Mouse (Mus musculus) kidney, postnatal 0 days (tissue): ENCODE results near the gene Esrrg. TPM values are rescaled to one million over a fixed set of nuclear protein-coding genes. Genes with fewer than 3 reads are reported as not detected.
A peak's percentile ranks its signal among the peaks of the same experiment; 100 is the strongest.

Experiments
- ATAC-seq: fragments of 200-750 bp; cut with Nextera tagmentation; replicated peaks from 2 replicates; pipeline ENCODE4 v1.8.0; 2017; ENCODE audit warnings: low read depth, moderate number of reproducible peaks, moderate TSS enrichment, moderate library complexity; ENCODE audit not compliant: low FRiP score
- DNase-seq: peaks from one replicate; pipeline ENCODE4 v3.0.0-alpha.2; 2016; ENCODE audit warnings: low spot score
- H3K27ac ChIP-seq: fragments of 300-500 bp; sonication (generic); 2 replicates; pipeline ENCODE4 v1.5.1; 2014; ENCODE audit warnings: mild to moderate bottlenecking
- H3K27me3 ChIP-seq: fragments of 300-500 bp; sonication (generic); 2 replicates; pipeline ENCODE4 v1.6.1; 2014; ENCODE audit warnings: low read length, mixed read lengths; ENCODE audit not compliant: insufficient read depth
- H3K36me3 ChIP-seq: fragments of 300-500 bp; sonication (generic); 2 replicates; pipeline ENCODE4 v1.6.1; 2014; ENCODE audit warnings: low read length, mixed read lengths; ENCODE audit not compliant: insufficient read depth
- H3K4me1 ChIP-seq: fragments of 300-500 bp; sonication (generic); replicated peaks from 2 replicates; pipeline ENCODE4 v1.6.1; 2014; ENCODE audit warnings: antibody characterized with exemption, low read length, mixed read lengths; ENCODE audit not compliant: insufficient read depth
- H3K4me2 ChIP-seq: fragments of 300-500 bp; sonication (generic); 2 replicates; pipeline ENCODE4 v1.6.1; 2014; ENCODE audit warnings: mild to moderate bottlenecking, low read length, moderate library complexity, mixed read lengths
- H3K4me3 ChIP-seq: fragments of 300-500 bp; sonication (generic); replicated peaks from 2 replicates; pipeline ENCODE4 v1.5.1; 2014; ENCODE audit warnings: low read depth, low read length
- H3K9ac ChIP-seq: fragments of 300-500 bp; sonication (generic); 2 replicates; pipeline ENCODE4 v1.6.1; 2014; ENCODE audit warnings: low read depth, low read length
- H3K9me3 ChIP-seq: fragments of 300-500 bp; sonication (generic); replicated peaks from 2 replicates; pipeline ENCODE4 v1.6.1; 2016; ENCODE audit warnings: low read length, inconsistent platforms, mixed read lengths
- CTCF ChIP-seq: IDR thresholded peaks from 2 replicates; pipeline ENCODE4 v1.5.1; 2016; ENCODE audit warnings: antibody characterized with exemption, low read depth, mild to moderate bottlenecking, moderate library complexity
- WGBS: fragments of 180-500 bp; shearing (Covaris S2); extraction: QIAGEN DNeasy Blood & Tissue Kit; methylation state at CpG from one replicate; pipeline ENCODE4 v1.1.7; 2014; 5-methylcytosine and 5-hydroxymethylcytosine counted together
- polyA plus RNA-seq: library from polyadenylated mRNA; unstranded; fragments of >200 nt; fragmentation: Nextera tagmentation; extraction: Ambion mirVana; gene quantifications from 2 replicates; pipeline ENCODE4 v1.2.1, GENCODE M21; 2015

Gene Esrrg
- polyA plus RNA-seq, 1 experiment from 2014 or later = 26.0 TPM

GRCm38 (mm10) chr1:187710434-187710948 lies 101.9 kb downstream of the Esrrg start:
- H3K9ac ChIP-seq = no peak overlapping the region
- no peaks in the 10 kb centered on the region for H3K4me1 ChIP-seq
- H3K36me3 ChIP-seq = no peaks in the 10 kb centered on the region
- DNase-seq = no peak
- no peaks in the 10 kb centered on the region for H3K27me3 ChIP-seq
- no peak overlapping the region for H3K27ac ChIP-seq
- no peak for TF ChIP-seq CTCF
- no peak overlapping the region for H3K4me3 ChIP-seq
- WGBS = 76% methylated on average over 8 of the region's 8 CpGs
- H3K9me3 ChIP-seq = no peaks in the 10 kb centered on the region
- ATAC-seq = no peak
- H3K4me2 ChIP-seq = no peak overlapping the region

- no peak for TF ChIP-seq CTCF
- H3K4me2 ChIP-seq = no peak overlapping the region
- no peak for DNase-seq
- H3K4me3 ChIP-seq = no peak overlapping the region
- H3K27ac ChIP-seq = no peak overlapping the region
- no peaks in the 10 kb centered on the region for H3K9me3 ChIP-seq
- no peak overlapping the region for H3K9ac ChIP-seq
- ATAC-seq = no peak
- no peaks in the 10 kb centered on the region for H3K27me3 ChIP-seq
- no peaks in the 10 kb centered on the region for H3K4me1 ChIP-seq
- H3K36me3 ChIP-seq = no peaks in the 10 kb centered on the region
- WGBS = 78% methylated on average over 3 of the region's 3 CpGs
These were observed 112.4 kb downstream of the Esrrg start for GRCm38 (mm10) chr1:187721035-187721434.

- no peaks in the 10 kb centered on the region for H3K36me3 ChIP-seq
- DNase-seq = no peak
- no peak overlapping the region for H3K4me2 ChIP-seq
- WGBS = 68% methylated on average over 9 of the region's 9 CpGs
- H3K27ac ChIP-seq = no peak overlapping the region
- H3K9me3 ChIP-seq = no peaks in the 10 kb centered on the region
- no peak overlapping the region for H3K4me3 ChIP-seq
- no peak overlapping the region for H3K9ac ChIP-seq
- TF ChIP-seq CTCF = no peak
- no peak for ATAC-seq
- no peaks in the 10 kb centered on the region for H3K27me3 ChIP-seq
- H3K4me1 ChIP-seq = no peaks in the 10 kb centered on the region
These were observed 113.4 kb downstream of the Esrrg start for GRCm38 (mm10) chr1:187722016-187722415.

- Histone ChIP-seq H3K4me2 (no peak overlapping the region), H3K27ac (no peak overlapping the region), H3K4me1 (no peaks in the 10 kb centered on the region), H3K27me3 (no peaks in the 10 kb centered on the region), H3K36me3 (no peaks in the 10 kb centered on the region), H3K9me3 (no peaks in the 10 kb centered on the region), H3K9ac (no peak overlapping the region), H3K4me3 (no peak overlapping the region)
- DNase-seq = peak; percentile 5
- TF ChIP-seq CTCF = no peak
- WGBS = 31% methylated on average over 1 of the region's 1 CpGs
- no peak for ATAC-seq
These were observed 116.1 kb downstream of the Esrrg start for GRCm38 (mm10) chr1:187724651-187725050.

- H3K9ac ChIP-seq = no peak overlapping the region
- no peak overlapping the region for H3K4me3 ChIP-seq
- H3K4me1 ChIP-seq = no peaks in the 10 kb centered on the region
- H3K4me2 ChIP-seq = no peak overlapping the region
- H3K9me3 ChIP-seq = no peaks in the 10 kb centered on the region
- 88% methylated on average over 1 of the region's 1 CpGs for WGBS
- ATAC-seq (no peak), DNase-seq (no peak)
- no peaks in the 10 kb centered on the region for H3K36me3 ChIP-seq
- TF ChIP-seq CTCF = no peak
- no peak overlapping the region for H3K27ac ChIP-seq
- no peaks in the 10 kb centered on the region for H3K27me3 ChIP-seq
These were observed 116.8 kb downstream of the Esrrg start for GRCm38 (mm10) chr1:187725351-187725750.

GRCm38 (mm10) chr1:187731171-187731570 lies 122.6 kb downstream of the Esrrg start:
- Histone ChIP-seq H3K4me2 (no peak overlapping the region), H3K27me3 (no peaks in the 10 kb centered on the region), H3K4me3 (no peak overlapping the region), H3K4me1 (no peaks in the 10 kb centered on the region), H3K9ac (no peak overlapping the region), H3K36me3 (no peaks in the 10 kb centered on the region), H3K27ac (no peak overlapping the region), H3K9me3 (no peaks in the 10 kb centered on the region)
- ATAC-seq (no peak), DNase-seq (no peak)
- TF ChIP-seq CTCF = no peak
- WGBS = 88% methylated on average over 4 of the region's 4 CpGs

GRCm38 (mm10) chr1:187736507-187736906 lies 127.9 kb downstream of the Esrrg start:
- Histone ChIP-seq H3K9me3 (no peaks in the 10 kb centered on the region), H3K9ac (no peak overlapping the region), H3K36me3 (no peaks in the 10 kb centered on the region), H3K4me2 (no peak overlapping the region), H3K27ac (no peak overlapping the region), H3K4me1 (no peaks in the 10 kb centered on the region), H3K27me3 (no peaks in the 10 kb centered on the region), H3K4me3 (no peak overlapping the region)
- DNase-seq (peak; percentile 56), ATAC-seq (no peak)
- 39% methylated on average over 14 of the region's 14 CpGs for WGBS
- TF ChIP-seq CTCF = no peak
